Mouse (Mus musculus): ENCODE measurements around the gene Irx2.

GRCm38 (mm10) chr13:72628935-72629631, 463 bp downstream of the Irx2 start:
- TF ChIP-seq CTCF (conservative IDR thresholded peaks at IDR 0.05; ENCODE audit: insufficient read depth, insufficient read length, low read depth, low read length) (no peak), POLR2A (IDR thresholded peaks at IDR 0.05; ENCODE audit: low read depth, low read length) (no peak)

Measured in kidney, adult 2 months (tissue).